Mouse (Mus musculus) cerebellum, adult 18-20 months (tissue): ENCODE data around the gene Gm20883.
"Not testable (repeated sequence)": the region's sequence is repeated elsewhere in the genome, so short reads cannot be mapped to it uniquely, and the experiment has no call there.

Source experiments
- DNase-seq, 2 experiments: peaks; one replicate each; pipeline ENCODE4 v3.0.0; 2021

Gene Gm20883

DNA sequence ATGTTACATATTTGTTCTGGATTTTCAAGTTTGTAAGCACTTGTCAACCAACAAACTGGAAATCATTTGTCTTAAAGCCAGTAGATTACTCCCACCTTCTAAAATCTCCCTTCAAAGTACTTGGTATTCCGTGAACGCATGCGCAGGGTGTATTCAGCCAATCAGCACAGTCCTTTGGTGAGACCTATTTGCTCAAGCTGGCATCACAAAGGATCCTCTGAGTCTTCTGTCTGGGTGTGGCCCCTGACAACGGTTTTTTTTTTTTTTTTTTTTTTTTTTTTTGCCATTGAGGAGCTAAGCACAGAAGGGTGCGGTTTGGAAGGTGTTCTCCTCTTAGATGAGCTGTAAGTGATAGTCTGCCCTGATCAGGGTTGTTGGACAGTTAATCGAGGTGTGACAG lies at the start of gene Gm20883:
Gene Gm20883 (plus strand): TSS at position 301 of the 400 bp plus-strand sequence.
- not testable (repeated sequence) for DNase-seq
